Mouse (Mus musculus): ENCODE results near the gene Pear1. TPM values are rescaled to one million over a fixed set of nuclear protein-coding genes. Genes with fewer than 3 reads are reported as not detected.
A peak's percentile ranks its signal among the peaks of the same experiment; 100 is the strongest.

The Pear1 gene
- polyA plus RNA-seq, 1 experiment from 2014 or later, result 6.7 TPM

DNA sequence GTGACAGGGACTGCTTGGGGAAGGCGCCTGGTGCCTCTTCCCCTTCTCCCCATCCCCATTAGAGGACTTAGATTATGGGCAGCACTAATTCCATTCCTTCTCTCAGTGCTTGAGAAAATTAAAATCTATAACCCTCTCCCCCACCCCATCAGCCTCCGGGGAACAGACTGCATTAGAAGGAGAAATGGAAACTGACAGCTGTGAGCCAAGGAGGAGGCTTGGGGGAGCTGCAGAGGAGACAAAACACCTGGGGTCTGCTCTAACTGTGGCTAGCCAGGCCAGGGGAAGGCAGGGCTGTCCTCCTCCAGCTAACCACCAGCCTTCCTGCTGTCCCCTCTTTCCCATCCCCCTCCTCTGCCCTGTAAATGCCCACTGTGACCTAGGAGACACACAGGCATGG is 45.0 kb downstream of the Pear1 start:
- H3K9ac ChIP-seq (ENCODE audit: low read depth, low read length), result no peak overlapping the region
- no peak overlapping the region for H3K27ac ChIP-seq (ENCODE audit: low read length)
- H3K4me3 ChIP-seq (ENCODE audit: low read depth, low read length), result no peak overlapping the region
- H3K4me1 ChIP-seq (ENCODE audit: control insufficient read depth, insufficient read depth, low read length), result no peaks in the 10 kb centered on the region; the same call in 1 of the 2 replicates
- H3K4me2 ChIP-seq (ENCODE audit: low read length), result no peak overlapping the region
- no peaks in the 10 kb centered on the region for H3K36me3 ChIP-seq (ENCODE audit: control insufficient read depth, insufficient read depth, low read length)
- no peaks in the 10 kb centered on the region for H3K9me3 ChIP-seq (replicated peaks; ENCODE audit: control insufficient read depth, low read length, poor library complexity, severe bottlenecking)
- WGBS, result 26% methylated on average over 2 of the region's 2 CpGs
- H3K27me3 ChIP-seq (ENCODE audit: control insufficient read depth, insufficient read depth, low read depth, low read length), result peaks cover 7% of the 10 kb centered on the region
- no peak for ATAC-seq

DNA sequence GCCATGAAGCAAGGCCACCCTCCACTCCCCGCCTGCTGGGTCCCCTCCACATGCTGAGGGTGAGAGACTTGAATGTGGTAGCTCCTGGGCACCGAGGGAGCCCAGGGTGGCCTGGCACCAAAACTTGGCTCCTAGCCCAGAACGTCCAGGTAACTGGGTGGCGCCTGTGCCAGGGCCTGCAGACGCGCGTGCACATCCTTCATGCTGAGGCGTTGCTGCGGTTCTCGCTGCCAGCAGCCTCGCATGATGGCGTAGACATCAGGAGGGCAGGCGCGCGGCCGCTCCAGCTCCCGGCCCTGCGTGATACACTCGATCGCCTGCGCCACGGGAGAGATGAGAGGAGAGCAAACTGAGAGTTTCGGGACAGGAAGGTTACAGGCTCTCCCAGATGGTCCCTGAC is 45.8 kb downstream of the Pear1 start:
- H3K27ac ChIP-seq (ENCODE audit: low read length), result no peak overlapping the region
- no peak overlapping the region for H3K4me3 ChIP-seq (ENCODE audit: low read depth, low read length)
- WGBS, result 55% methylated on average over 23 of the region's 23 CpGs
- no peaks in the 10 kb centered on the region for H3K36me3 ChIP-seq (ENCODE audit: control insufficient read depth, insufficient read depth, low read length)
- 0 out of 2 replicates have a peak overlapping the region, but pooled peaks have one; percentile 35 for H3K9ac ChIP-seq (ENCODE audit: low read depth, low read length)
- H3K9me3 ChIP-seq (replicated peaks; ENCODE audit: control insufficient read depth, low read length, poor library complexity, severe bottlenecking), result no peaks in the 10 kb centered on the region
- peaks cover 7% of the 10 kb centered on the region for H3K27me3 ChIP-seq (ENCODE audit: control insufficient read depth, insufficient read depth, low read depth, low read length)
- H3K4me1 ChIP-seq (ENCODE audit: control insufficient read depth, insufficient read depth, low read length), result no peaks in the 10 kb centered on the region; the same call in 1 of the 2 replicates
- ATAC-seq, result 0 out of 2 replicates have a peak, but pooled peaks have one; percentile 37
- 0 out of 2 replicates have a peak overlapping the region, but pooled peaks have one; percentile 13 for H3K4me2 ChIP-seq (ENCODE audit: low read length)

GRCm38 (mm10) chr3:87771088-87771487 is 53.0 kb downstream of the Pear1 start:
- ATAC-seq, result no peak
- no peak overlapping the region for H3K4me2 ChIP-seq (ENCODE audit: low read length)
- H3K4me3 ChIP-seq (ENCODE audit: low read depth, low read length), result no peak overlapping the region
- peaks cover 15% of the 10 kb centered on the region for H3K27me3 ChIP-seq (ENCODE audit: control insufficient read depth, insufficient read depth, low read depth, low read length)
- H3K36me3 ChIP-seq (ENCODE audit: control insufficient read depth, insufficient read depth, low read length), result no peaks in the 10 kb centered on the region
- 0 out of 2 replicates have a peak, but pooled peaks cover 3% of the 10 kb centered on the region for H3K9me3 ChIP-seq (replicated peaks; ENCODE audit: control insufficient read depth, low read length, poor library complexity, severe bottlenecking)
- H3K27ac ChIP-seq (ENCODE audit: low read length), result no peak overlapping the region
- H3K4me1 ChIP-seq (ENCODE audit: control insufficient read depth, insufficient read depth, low read length), result no peaks in the 10 kb centered on the region
- 58% methylated on average over 6 of the region's 6 CpGs for WGBS
- no peak overlapping the region for H3K9ac ChIP-seq (ENCODE audit: low read depth, low read length)

DNA sequence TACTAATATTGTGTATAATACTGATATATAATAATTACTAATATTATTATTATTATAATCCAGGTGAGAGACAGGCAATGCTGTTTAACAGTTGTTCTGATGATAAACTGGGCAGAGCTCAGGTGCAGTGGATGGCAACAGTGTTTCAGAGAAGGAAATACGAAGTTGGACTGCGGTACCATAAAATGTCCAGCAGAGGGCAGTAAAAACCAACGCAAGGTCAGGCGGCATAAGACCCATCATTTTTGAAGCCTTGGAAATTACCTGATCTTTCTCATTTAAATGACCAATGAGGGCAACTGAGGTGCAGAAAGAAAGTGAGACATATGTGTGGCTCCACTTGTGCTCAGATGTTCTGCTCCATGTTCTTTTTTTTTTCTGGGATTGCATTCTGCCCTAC is 53.8 kb downstream of the Pear1 start:
- Histone ChIP-seq H3K4me1 (ENCODE audit: control insufficient read depth, insufficient read depth, low read length) (no peaks in the 10 kb centered on the region), H3K36me3 (ENCODE audit: control insufficient read depth, insufficient read depth, low read length) (no peaks in the 10 kb centered on the region), H3K4me2 (ENCODE audit: low read length) (no peak overlapping the region), H3K4me3 (ENCODE audit: low read depth, low read length) (no peak overlapping the region), H3K27ac (ENCODE audit: low read length) (no peak overlapping the region), H3K9ac (ENCODE audit: low read depth, low read length) (no peak overlapping the region), H3K27me3 (ENCODE audit: control insufficient read depth, insufficient read depth, low read depth, low read length) (peaks cover 15% of the 10 kb centered on the region), H3K9me3 (replicated peaks; ENCODE audit: control insufficient read depth, low read length, poor library complexity, severe bottlenecking) (0 out of 2 replicates have a peak, but pooled peaks cover 3% of the 10 kb centered on the region)
- 2% methylated on average over 4 of the region's 4 CpGs for WGBS
- no peak for ATAC-seq

GRCm38 (mm10) chr3:87769506-87769905 is 54.6 kb downstream of the Pear1 start:
- H3K36me3 ChIP-seq (ENCODE audit: control insufficient read depth, insufficient read depth, low read length), result no peaks in the 10 kb centered on the region
- H3K9ac ChIP-seq (ENCODE audit: low read depth, low read length), result no peak overlapping the region
- H3K4me2 ChIP-seq (ENCODE audit: low read length), result no peak overlapping the region
- H3K4me1 ChIP-seq (ENCODE audit: control insufficient read depth, insufficient read depth, low read length), result no peaks in the 10 kb centered on the region
- WGBS, result 81% methylated on average over 8 of the region's 8 CpGs
- H3K27me3 ChIP-seq (ENCODE audit: control insufficient read depth, insufficient read depth, low read depth, low read length), result peaks cover 15% of the 10 kb centered on the region
- no peak overlapping the region for H3K27ac ChIP-seq (ENCODE audit: low read length)
- no peak for ATAC-seq
- H3K4me3 ChIP-seq (ENCODE audit: low read depth, low read length), result no peak overlapping the region
- 0 out of 2 replicates have a peak, but pooled peaks cover 3% of the 10 kb centered on the region for H3K9me3 ChIP-seq (replicated peaks; ENCODE audit: control insufficient read depth, low read length, poor library complexity, severe bottlenecking)

DNA sequence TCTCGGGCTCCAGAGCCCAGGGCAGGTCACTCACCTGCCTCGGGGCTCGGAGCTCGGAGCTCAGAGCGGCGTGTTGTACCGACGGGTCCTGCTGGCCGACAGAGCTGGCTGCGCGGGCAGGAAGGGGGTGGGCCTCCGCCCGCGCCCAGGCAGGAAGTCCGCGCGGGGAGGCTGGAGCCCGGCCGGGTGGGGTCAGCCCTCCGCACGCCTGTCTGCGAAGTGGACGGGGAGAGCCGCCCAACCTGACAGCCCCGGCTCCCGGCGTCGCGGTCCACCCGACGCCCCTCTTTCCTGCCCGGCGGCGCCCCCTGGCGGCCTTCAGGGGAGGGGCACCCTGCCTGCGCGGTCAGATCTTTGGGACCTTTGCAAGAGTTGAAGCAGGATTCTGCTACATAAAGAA is 55.3 kb downstream of the Pear1 start:
- H3K9ac ChIP-seq (ENCODE audit: low read depth, low read length), result no peak overlapping the region
- no peak overlapping the region; the same call in 1 of the 2 replicates for H3K27ac ChIP-seq (ENCODE audit: low read length)
- H3K4me1 ChIP-seq (ENCODE audit: control insufficient read depth, insufficient read depth, low read length), result no peaks in the 10 kb centered on the region
- 0 out of 2 replicates have a peak, but pooled peaks cover 3% of the 10 kb centered on the region for H3K9me3 ChIP-seq (replicated peaks; ENCODE audit: control insufficient read depth, low read length, poor library complexity, severe bottlenecking)
- H3K27me3 ChIP-seq (ENCODE audit: control insufficient read depth, insufficient read depth, low read depth, low read length), result peaks cover 15% of the 10 kb centered on the region
- H3K4me2 ChIP-seq (ENCODE audit: low read length), result peak overlapping the region; percentile 46
- H3K36me3 ChIP-seq (ENCODE audit: control insufficient read depth, insufficient read depth, low read length), result no peaks in the 10 kb centered on the region
- 4% methylated on average over 34 of the region's 37 CpGs for WGBS
- ATAC-seq, result no peak
- peak overlapping the region; percentile 32 for H3K4me3 ChIP-seq (ENCODE audit: low read depth, low read length)

DNA sequence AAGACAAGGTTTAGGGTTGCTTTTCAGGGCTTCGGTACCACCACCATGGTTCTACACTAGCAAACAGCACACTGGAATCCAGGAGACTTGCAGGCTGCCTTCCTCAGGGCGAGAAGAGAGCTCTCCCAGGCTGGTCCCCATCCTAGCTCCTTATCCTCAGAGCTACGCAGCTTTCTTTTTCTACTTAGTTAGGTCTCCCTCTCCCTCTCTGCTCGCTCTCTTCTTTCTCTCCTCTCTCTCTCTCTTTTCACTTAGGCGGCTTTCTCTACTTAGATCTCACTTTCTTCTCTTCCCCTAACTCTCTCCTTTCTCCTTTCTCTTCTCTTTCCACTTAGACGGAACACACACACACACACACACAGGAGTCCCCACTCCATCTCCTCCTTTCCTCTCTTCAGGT is 55.7 kb downstream of the Pear1 start:
- peaks cover 15% of the 10 kb centered on the region for H3K27me3 ChIP-seq (ENCODE audit: control insufficient read depth, insufficient read depth, low read depth, low read length)
- peak overlapping the region; percentile 32 for H3K4me3 ChIP-seq (ENCODE audit: low read depth, low read length)
- 59% methylated on average over 6 of the region's 6 CpGs for WGBS
- H3K9me3 ChIP-seq (replicated peaks; ENCODE audit: control insufficient read depth, low read length, poor library complexity, severe bottlenecking), result 0 out of 2 replicates have a peak, but pooled peaks cover 3% of the 10 kb centered on the region
- H3K4me2 ChIP-seq (ENCODE audit: low read length), result peak overlapping the region; percentile 46
- no peak overlapping the region for H3K9ac ChIP-seq (ENCODE audit: low read depth, low read length)
- H3K36me3 ChIP-seq (ENCODE audit: control insufficient read depth, insufficient read depth, low read length), result no peaks in the 10 kb centered on the region
- H3K27ac ChIP-seq (ENCODE audit: low read length), result no peak overlapping the region; the same call in 1 of the 2 replicates
- ATAC-seq, result no peak
- H3K4me1 ChIP-seq (ENCODE audit: control insufficient read depth, insufficient read depth, low read length), result no peaks in the 10 kb centered on the region

DNA sequence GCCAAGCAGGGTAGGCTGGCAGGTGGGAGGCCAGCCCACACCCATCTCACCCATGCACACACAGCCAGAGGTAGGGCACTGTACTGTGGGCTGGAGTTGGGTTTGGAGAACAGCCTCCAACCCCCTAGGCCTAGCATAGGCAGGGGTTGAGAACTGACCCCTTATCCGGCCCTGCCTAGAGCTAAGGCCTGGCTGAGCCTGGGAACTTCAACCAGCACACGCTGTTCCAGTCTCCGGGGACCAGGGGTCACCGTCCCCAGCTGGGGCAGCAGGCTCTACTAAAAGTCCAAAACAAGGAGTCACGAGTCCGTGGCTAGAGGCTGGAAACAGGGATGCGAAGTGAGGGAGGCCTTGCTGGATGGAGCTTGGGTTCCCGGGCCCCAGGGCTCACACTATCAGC is 56.3 kb downstream of the Pear1 start:
- 62% methylated on average over 8 of the region's 8 CpGs for WGBS
- H3K4me2 ChIP-seq (ENCODE audit: low read length), result peak overlapping the region; percentile 2; the same call in 1 of the 2 replicates

DNA sequence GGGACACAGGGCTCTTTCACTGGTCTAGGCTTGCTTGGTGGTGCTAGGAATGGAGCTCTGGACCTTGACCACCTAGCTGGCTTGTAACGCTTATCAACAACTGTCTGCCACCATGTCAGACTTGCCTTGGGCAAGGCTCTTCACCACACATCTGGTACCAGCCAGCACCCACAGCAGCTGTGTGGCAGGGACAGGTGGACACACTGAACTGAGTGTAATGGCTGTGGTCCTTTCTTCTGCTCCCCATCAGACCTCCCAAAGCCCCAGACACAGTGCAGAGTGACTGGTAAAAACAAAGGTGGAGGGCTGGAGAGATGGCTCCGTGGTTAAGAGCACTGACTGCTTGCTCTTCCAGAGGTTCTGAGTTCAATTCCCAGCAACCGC is 57.8 kb downstream of the Pear1 start:
- Histone ChIP-seq H3K27me3 (ENCODE audit: control insufficient read depth, insufficient read depth, low read depth, low read length) (peaks cover 15% of the 10 kb centered on the region), H3K9ac (ENCODE audit: low read depth, low read length) (no peak overlapping the region), H3K9me3 (replicated peaks; ENCODE audit: control insufficient read depth, low read length, poor library complexity, severe bottlenecking) (0 out of 2 replicates have a peak, but pooled peaks cover 3% of the 10 kb centered on the region), H3K4me1 (ENCODE audit: control insufficient read depth, insufficient read depth, low read length) (no peaks in the 10 kb centered on the region), H3K27ac (ENCODE audit: low read length) (no peak overlapping the region), H3K4me2 (ENCODE audit: low read length) (no peak overlapping the region), H3K4me3 (ENCODE audit: low read depth, low read length) (no peak overlapping the region), H3K36me3 (ENCODE audit: control insufficient read depth, insufficient read depth, low read length) (no peaks in the 10 kb centered on the region)
- no peak for ATAC-seq
- 89% methylated on average over 3 of the region's 3 CpGs for WGBS

More for the DNA sequence above, 56.3 kb downstream of the Pear1 start:
- H3K4me3 ChIP-seq (ENCODE audit: low read depth, low read length), result peak overlapping the region; percentile 6; the same call in 1 of the 2 replicates
- H3K9ac ChIP-seq (ENCODE audit: low read depth, low read length), result no peak overlapping the region; the same call in 1 of the 2 replicates
- no peak for ATAC-seq
- H3K27ac ChIP-seq (ENCODE audit: low read length), result no peak overlapping the region
- no peaks in the 10 kb centered on the region for H3K4me1 ChIP-seq (ENCODE audit: control insufficient read depth, insufficient read depth, low read length)
- H3K27me3 ChIP-seq (ENCODE audit: control insufficient read depth, insufficient read depth, low read depth, low read length), result peaks cover 15% of the 10 kb centered on the region
- H3K9me3 ChIP-seq (replicated peaks; ENCODE audit: control insufficient read depth, low read length, poor library complexity, severe bottlenecking), result 0 out of 2 replicates have a peak, but pooled peaks cover 3% of the 10 kb centered on the region
- no peaks in the 10 kb centered on the region for H3K36me3 ChIP-seq (ENCODE audit: control insufficient read depth, insufficient read depth, low read length)
